Mouse (Mus musculus) ES-E14 (cell line): ENCODE results near the gene Mlxipl.

Source experiments
- CHD2 ChIP-seq: IDR thresholded peaks from 2 replicates; pipeline ENCODE4 v1.6.1; 2014; ENCODE audit warnings: mild to moderate bottlenecking, low read depth, low read length, inconsistent platforms
- HCFC1 ChIP-seq: IDR thresholded peaks from 2 replicates; pipeline ENCODE4 v1.6.1; 2012; ENCODE audit warnings: low read length, inconsistent platforms, borderline replicate concordance; ENCODE audit not compliant: insufficient read depth
- MAFK ChIP-seq: IDR thresholded peaks from 2 replicates; pipeline ENCODE4 v1.6.1; 2014; ENCODE audit warnings: mild to moderate bottlenecking, low read depth, low read length, inconsistent platforms; ENCODE audit not compliant: insufficient read depth
- ZC3H11A ChIP-seq: IDR thresholded peaks from 2 replicates; pipeline ENCODE4 v1.6.1; 2012; ENCODE audit warnings: low read depth, mild to moderate bottlenecking, inconsistent platforms, low read length, borderline replicate concordance
- ZNF384 ChIP-seq: IDR thresholded peaks from 2 replicates; pipeline ENCODE4 v1.6.1; 2012; ENCODE audit warnings: low read depth, low read length, inconsistent platforms

DNA sequence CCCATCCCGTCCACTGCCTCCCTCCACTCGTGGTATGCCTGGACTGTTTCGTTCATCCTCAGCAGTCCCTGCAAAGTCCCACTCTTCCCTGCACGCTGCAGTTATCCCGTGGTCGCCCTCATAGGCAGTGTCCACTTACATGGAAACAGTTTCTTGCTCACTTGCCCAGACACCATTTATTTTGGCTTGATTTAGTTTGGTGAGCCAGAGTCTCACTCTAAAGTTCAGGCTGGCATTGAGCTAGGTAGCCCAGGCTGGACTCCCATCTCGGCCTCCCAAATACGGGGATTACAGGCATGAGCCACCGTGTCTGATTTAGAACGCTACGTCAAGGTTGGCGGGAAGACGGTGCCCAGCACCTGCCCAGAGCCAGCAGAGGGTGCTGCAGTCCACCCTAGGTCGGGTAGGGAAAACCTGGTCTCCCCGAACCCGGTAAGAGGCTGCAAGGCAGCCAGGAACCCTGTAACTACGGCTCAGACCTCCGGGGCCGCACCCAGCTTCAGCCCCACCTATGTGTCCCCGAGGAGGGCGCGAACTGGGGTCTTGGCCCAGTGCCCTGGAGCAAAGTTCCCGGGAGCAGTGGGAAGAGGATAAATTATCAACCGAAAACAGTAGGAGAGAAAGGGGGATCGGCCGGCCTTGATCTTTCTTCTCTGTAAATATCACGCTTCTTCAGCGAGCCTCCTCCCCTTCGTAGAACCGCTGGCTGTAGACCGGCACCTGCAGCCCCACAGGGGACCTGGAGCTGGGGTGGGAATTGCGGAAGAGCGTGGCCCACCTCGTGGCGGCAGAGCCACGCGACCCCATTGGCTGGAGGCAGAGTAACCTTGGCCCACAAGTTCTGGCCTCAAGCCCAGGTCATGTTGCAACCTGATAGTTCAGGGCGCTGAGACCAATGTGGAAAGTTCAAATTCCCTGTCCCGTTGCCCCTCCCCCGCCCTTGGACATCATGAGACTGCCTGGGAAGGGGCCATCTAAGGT is 18.1 kb downstream of the Mlxipl start:
- no peak for TF ChIP-seq MAFK
- TF ChIP-seq ZNF384 = no peak
- TF ChIP-seq ZC3H11A = no peak
- TF ChIP-seq HCFC1 = no peak
- TF ChIP-seq CHD2 = no peak
